Mouse (Mus musculus): ENCODE data around the gene Mogat2. TPM values are rescaled to one million over a fixed set of nuclear protein-coding genes. Genes with fewer than 3 reads are reported as not detected.

Mogat2 gene
- total and polyA plus RNA-seq, 3 experiments, result 0.02 TPM; not detected in 2

DNA sequence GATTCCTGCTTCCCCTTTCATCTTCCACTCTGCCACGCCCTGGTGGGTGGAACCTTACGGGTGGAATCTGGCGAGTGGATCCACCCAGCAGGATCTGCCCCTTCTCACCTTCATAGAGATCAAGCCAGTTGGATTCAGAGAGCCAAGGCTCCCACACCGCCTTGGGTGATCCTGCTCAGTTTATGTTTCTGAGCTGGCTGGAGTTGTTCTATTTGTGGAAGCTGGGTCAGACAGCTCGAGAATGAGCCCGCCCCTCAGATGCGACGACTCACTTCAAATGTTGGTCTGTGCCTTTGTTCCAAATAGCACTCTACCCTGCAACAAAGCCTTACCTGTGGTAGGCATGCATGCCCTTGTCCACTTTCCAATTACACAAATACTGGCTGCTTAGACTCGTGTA lies 33.2 kb upstream of the Mogat2 start:
- Histone ChIP-seq H3K4me1 (ENCODE audit: insufficient read depth, low read depth, low read length) (no peaks in the 10 kb centered on the region), H3K27me3 (ENCODE audit: insufficient read depth, low read length) (peaks cover 26% of the 10 kb centered on the region), H3K9me3 (replicated peaks) (0 out of 2 replicates have a peak, but pooled peaks cover 5% of the 10 kb centered on the region), H3K36me3 (replicated peaks) (no peaks in the 10 kb centered on the region), H3K4me3 (ENCODE audit: low read depth, low read length) (no peak overlapping the region)
- ATAC-seq (ENCODE audit: extremely low read depth, insufficient number of reproducible peaks, low FRiP score, poor library complexity, severe bottlenecking), result no peak
- TF ChIP-seq POLR2AphosphoS5 (IDR thresholded peaks at IDR 0.05; ENCODE audit: insufficient replicate concordance, low read depth, low read length), result no peak
- TF ChIP-seq GATA1 (IDR thresholded peaks at IDR 0.05; ENCODE audit: borderline replicate concordance, low read length), result no peak
- no peak for DNase-seq (ENCODE audit: low spot score)

- Histone ChIP-seq H3K4me1 (ENCODE audit: insufficient read depth, low read depth, low read length) (no peaks in the 10 kb centered on the region), H3K36me3 (replicated peaks) (no peaks in the 10 kb centered on the region), H3K9me3 (replicated peaks) (0 out of 2 replicates have a peak, but pooled peaks cover 5% of the 10 kb centered on the region), H3K4me3 (ENCODE audit: low read depth, low read length) (no peak overlapping the region), H3K27me3 (ENCODE audit: insufficient read depth, low read length) (peaks cover 20% of the 10 kb centered on the region)
- DNase-seq (ENCODE audit: low spot score) (no peak), ATAC-seq (ENCODE audit: extremely low read depth, insufficient number of reproducible peaks, low FRiP score, poor library complexity, severe bottlenecking) (no peak)
- TF ChIP-seq GATA2 (IDR thresholded peaks at IDR 0.05; ENCODE audit: borderline replicate concordance, low read depth, low read length) (no peak), GATA1 (IDR thresholded peaks at IDR 0.05; ENCODE audit: borderline replicate concordance, low read length) (no peak)
These were observed 30.8 kb upstream of the Mogat2 start for GRCm38 (mm10) chr7:99268951-99269945.

DNA sequence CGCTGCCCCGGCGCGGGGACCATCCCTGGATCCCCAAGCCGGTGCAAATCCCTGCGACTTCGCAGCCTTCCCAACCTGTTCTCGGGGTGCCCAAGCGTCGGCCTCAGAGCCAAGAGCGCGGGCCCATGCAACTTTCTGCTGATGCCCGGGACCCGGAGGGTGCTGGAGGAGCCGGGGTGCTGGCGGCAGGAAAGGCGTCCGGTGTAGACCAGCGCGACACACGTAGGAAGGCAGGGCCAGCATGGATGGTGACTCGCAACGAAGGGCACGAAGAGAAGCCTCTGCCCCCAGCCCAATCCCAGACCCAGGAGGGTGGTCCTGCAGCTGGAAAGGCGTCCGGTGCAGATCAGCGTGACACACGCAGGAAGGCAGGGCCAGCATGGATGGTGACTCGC lies 30.1 kb upstream of the Mogat2 start:
- peaks cover 16% of the 10 kb centered on the region; the same call in 1 of the 2 replicates for H3K27me3 ChIP-seq (ENCODE audit: insufficient read depth, low read length)
- H3K4me3 ChIP-seq (ENCODE audit: low read depth, low read length), result no peak overlapping the region
- no peaks in the 10 kb centered on the region for H3K4me1 ChIP-seq (ENCODE audit: insufficient read depth, low read depth, low read length)
- DNase-seq (ENCODE audit: low spot score), result no peak
- TF ChIP-seq POLR2AphosphoS5 (IDR thresholded peaks at IDR 0.05; ENCODE audit: insufficient replicate concordance, low read depth, low read length) (no peak), GATA2 (IDR thresholded peaks at IDR 0.05; ENCODE audit: borderline replicate concordance, low read depth, low read length) (no peak)
- no peak for ATAC-seq (ENCODE audit: extremely low read depth, insufficient number of reproducible peaks, low FRiP score, poor library complexity, severe bottlenecking)
- H3K36me3 ChIP-seq (replicated peaks), result no peaks in the 10 kb centered on the region
- H3K9me3 ChIP-seq (replicated peaks), result 0 out of 2 replicates have a peak, but pooled peaks cover 5% of the 10 kb centered on the region

DNA sequence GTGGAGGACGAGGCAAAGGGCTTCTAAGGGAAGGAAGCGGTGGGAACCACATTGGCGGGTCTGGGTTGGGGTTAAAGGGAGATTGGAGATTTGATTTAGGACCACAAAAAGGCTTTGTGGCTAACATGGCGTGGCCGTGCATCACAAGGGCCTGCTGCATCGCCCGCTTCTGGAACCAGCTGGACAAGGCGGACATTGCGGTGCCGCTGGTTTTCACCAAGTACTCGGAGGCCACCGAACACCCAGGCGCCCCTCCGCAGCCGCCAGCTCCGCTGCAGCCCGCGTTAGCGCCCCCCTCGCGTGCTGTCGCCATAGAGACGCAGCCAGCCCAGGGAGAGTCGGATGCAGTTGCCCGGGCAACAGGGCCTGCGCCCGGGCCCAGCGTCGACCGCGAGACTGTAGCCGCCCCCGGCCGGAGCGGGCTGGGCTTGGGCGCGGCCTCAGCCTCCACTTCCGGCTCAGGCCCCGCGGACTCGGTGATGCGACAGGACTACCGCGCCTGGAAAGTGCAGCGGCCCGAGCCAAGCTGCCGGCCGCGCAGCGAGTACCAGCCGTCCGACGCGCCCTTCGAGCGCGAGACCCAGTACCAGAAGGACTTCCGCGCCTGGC lies 29.6 kb upstream of the Mogat2 start:
- Histone ChIP-seq H3K27me3 (ENCODE audit: insufficient read depth, low read length) (peaks cover 17% of the 10 kb centered on the region; the same call in 1 of the 2 replicates), H3K4me3 (ENCODE audit: low read depth, low read length) (no peak overlapping the region), H3K9me3 (replicated peaks) (0 out of 2 replicates have a peak, but pooled peaks cover 5% of the 10 kb centered on the region), H3K36me3 (replicated peaks) (no peaks in the 10 kb centered on the region), H3K4me1 (ENCODE audit: insufficient read depth, low read depth, low read length) (no peaks in the 10 kb centered on the region)
- DNase-seq (ENCODE audit: low spot score) (no peak), ATAC-seq (ENCODE audit: extremely low read depth, insufficient number of reproducible peaks, low FRiP score, poor library complexity, severe bottlenecking) (no peak)
- TF ChIP-seq TAL1 (conservative IDR thresholded peaks at IDR 0.05; ENCODE audit: low read depth, low read length) (no peak), GATA1 (IDR thresholded peaks at IDR 0.05; ENCODE audit: borderline replicate concordance, low read length) (no peak), GATA2 (IDR thresholded peaks at IDR 0.05; ENCODE audit: borderline replicate concordance, low read depth, low read length) (no peak), CTCF (IDR thresholded peaks at IDR 0.05; ENCODE audit: low read depth, low read length) (no peak), POLR2AphosphoS5 (IDR thresholded peaks at IDR 0.05; ENCODE audit: insufficient replicate concordance, low read depth, low read length) (no peak)

GRCm38 (mm10) chr7:99267251-99267896 lies 29.0 kb upstream of the Mogat2 start, which contains the start of gene Map6:
Map6 (plus strand) TSS chr7:99267447.
- peaks cover 17% of the 10 kb centered on the region; the same call in 1 of the 2 replicates for H3K27me3 ChIP-seq (ENCODE audit: insufficient read depth, low read length)
- H3K4me3 ChIP-seq (ENCODE audit: low read depth, low read length), result no peak within 1 kb of the TSS
- H3K9me3 ChIP-seq (replicated peaks), result 0 out of 2 replicates have a peak, but pooled peaks cover 5% of the 10 kb centered on the region
- ATAC-seq (ENCODE audit: extremely low read depth, insufficient number of reproducible peaks, low FRiP score, poor library complexity, severe bottlenecking), result no peak
- TF ChIP-seq CTCF (IDR thresholded peaks at IDR 0.05; ENCODE audit: low read depth, low read length) (no peak), TAL1 (conservative IDR thresholded peaks at IDR 0.05; ENCODE audit: low read depth, low read length) (no peak), GATA2 (IDR thresholded peaks at IDR 0.05; ENCODE audit: borderline replicate concordance, low read depth, low read length) (no peak), POLR2AphosphoS5 (IDR thresholded peaks at IDR 0.05; ENCODE audit: insufficient replicate concordance, low read depth, low read length) (no peak), GATA1 (IDR thresholded peaks at IDR 0.05; ENCODE audit: borderline replicate concordance, low read length) (no peak)
- DNase-seq (ENCODE audit: low spot score), result no peak
- H3K4me1 ChIP-seq (ENCODE audit: insufficient read depth, low read depth, low read length), result no peaks in the 10 kb centered on the region
- H3K36me3 ChIP-seq (replicated peaks), result no peaks in the 10 kb centered on the region

GRCm38 (mm10) chr7:99264597-99264996 lies 26.2 kb upstream of the Mogat2 start:
- DNase-seq (ENCODE audit: low spot score) (no peak), ATAC-seq (ENCODE audit: extremely low read depth, insufficient number of reproducible peaks, low FRiP score, poor library complexity, severe bottlenecking) (no peak)
- 0 out of 2 replicates have a peak, but pooled peaks cover 5% of the 10 kb centered on the region for H3K9me3 ChIP-seq (replicated peaks)
- TF ChIP-seq CTCF (IDR thresholded peaks at IDR 0.05; ENCODE audit: low read depth, low read length) (no peak), TAL1 (conservative IDR thresholded peaks at IDR 0.05; ENCODE audit: low read depth, low read length) (no peak), GATA1 (IDR thresholded peaks at IDR 0.05; ENCODE audit: borderline replicate concordance, low read length) (no peak), POLR2AphosphoS5 (IDR thresholded peaks at IDR 0.05; ENCODE audit: insufficient replicate concordance, low read depth, low read length) (no peak), GATA2 (IDR thresholded peaks at IDR 0.05; ENCODE audit: borderline replicate concordance, low read depth, low read length) (no peak)
- H3K36me3 ChIP-seq (replicated peaks), result no peaks in the 10 kb centered on the region
- H3K4me3 ChIP-seq (ENCODE audit: low read depth, low read length), result no peak overlapping the region
- no peaks in the 10 kb centered on the region for H3K4me1 ChIP-seq (ENCODE audit: insufficient read depth, low read depth, low read length)
- H3K27me3 ChIP-seq (ENCODE audit: insufficient read depth, low read length), result peaks cover 16% of the 10 kb centered on the region; the same call in 1 of the 2 replicates

All from G1E (cell line).